Mouse (Mus musculus): Measurements from ENCODE around the gene Srcin1. TPM values are rescaled to one million over a fixed set of nuclear protein-coding genes. Genes with fewer than 3 reads are reported as not detected.

The Srcin1 gene
- total RNA-seq, 2 experiments from 2014 or later, result 0.20 to 0.47 TPM

DNA sequence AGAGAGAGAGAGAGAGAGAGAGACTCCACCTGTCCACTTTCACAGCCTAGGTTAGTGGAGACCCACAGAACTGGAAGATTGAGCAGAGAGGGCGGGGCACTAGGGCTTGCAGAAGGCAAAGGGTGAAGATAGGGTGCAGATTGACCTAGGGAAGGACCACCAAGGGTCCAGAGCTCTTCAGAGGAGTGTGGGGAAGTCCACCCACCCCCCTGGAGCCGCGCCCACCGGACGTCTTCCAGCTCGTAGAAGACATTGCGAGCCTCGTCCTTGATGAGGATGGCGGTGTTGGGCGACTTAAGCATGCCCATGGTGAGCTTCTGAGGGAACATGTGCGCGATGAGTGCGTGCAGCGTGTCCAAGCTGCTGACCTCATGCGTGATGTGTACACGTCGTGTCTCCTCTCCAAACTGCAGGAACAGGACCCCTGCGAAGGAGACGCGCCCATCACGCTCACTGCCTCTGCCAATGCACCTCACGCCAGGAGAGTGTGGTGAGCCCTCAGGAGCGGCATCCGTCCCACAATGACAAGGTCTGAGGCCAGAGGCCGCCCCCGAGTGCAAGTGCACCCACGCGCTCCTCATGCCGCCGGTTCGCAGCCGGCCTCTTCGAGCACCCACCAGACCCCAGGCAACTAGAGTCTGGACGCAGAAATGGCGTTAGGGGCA, 39.8 kb downstream of the Srcin1 start:
- DNase-seq (ENCODE audit: low spot score), result no peak
- intact Hi-C loops (cut with DNase I), result no loop called here

DNA sequence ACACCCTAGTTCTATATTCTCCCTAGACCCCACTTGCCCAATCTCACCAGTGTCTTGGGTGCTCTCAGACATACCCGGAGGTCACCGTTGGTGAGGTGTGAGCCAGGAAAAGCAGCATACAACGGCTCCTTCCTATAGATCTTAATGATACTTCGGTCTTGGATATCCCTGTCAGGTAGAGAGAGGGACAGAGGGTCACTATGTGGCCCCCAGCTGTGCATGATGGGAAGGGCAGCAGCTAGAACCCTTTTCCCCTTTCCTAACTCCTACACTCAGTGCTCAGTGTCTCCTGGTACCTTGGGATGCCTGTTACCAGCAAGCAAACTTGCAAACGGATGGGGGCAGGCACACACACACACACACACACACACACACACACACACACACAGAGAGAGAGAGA, 40.3 kb downstream of the Srcin1 start:
- DNase-seq (ENCODE audit: low spot score), result no peak
- intact Hi-C loops (cut with DNase I), result no loop called here

DNA sequence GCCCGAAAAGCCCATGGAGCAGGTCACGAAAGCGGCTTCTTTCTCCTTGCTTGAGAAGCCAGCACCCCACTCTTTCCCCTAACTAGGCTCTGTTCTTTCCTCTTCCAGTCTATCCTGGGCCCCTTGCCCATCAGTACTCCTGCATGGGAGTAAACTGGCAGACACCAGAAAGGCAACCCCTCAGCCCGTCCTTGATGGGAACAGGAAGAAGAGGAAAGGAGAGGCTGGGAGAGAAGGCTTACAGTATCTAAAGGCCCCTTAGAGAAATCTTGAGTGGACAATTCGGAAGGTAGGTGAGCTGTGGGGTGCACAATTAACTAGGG, 40.7 kb downstream of the Srcin1 start:
- intact Hi-C loops (cut with DNase I), result no loop called here
- DNase-seq (ENCODE audit: low spot score), result no peak

GRCm38 (mm10) chr11:97534442-97535307, 41.3 kb downstream of the Srcin1 start:
- DNase-seq (ENCODE audit: low spot score), result no peak
- intact Hi-C loops (cut with DNase I), result loop anchor here (5.0 kb wide), 1 partner anchor 43 kb away; the partner anchor contains the start of gene Srcin1

GRCm38 (mm10) chr11:97533653-97534052, 42.3 kb downstream of the Srcin1 start:
- intact Hi-C loops (cut with DNase I), result loop anchor here (2.0 to 5.0 kb wide), 2 partner anchors 23 to 44 kb away; partner anchors contain the start of gene Srcin1
- no peak for DNase-seq (ENCODE audit: low spot score)

- DNase-seq (ENCODE audit: low spot score), result no peak
- intact Hi-C loops (cut with DNase I), result loop anchor here (2.0 to 5.0 kb wide), 2 partner anchors 24 to 44 kb away; partner anchors contain the start of gene Srcin1
Measured at GRCm38 (mm10) chr11:97532950-97533582, 42.9 kb downstream of the Srcin1 start.

- intact Hi-C loops (cut with DNase I), result loop anchor here (2.0 to 5.0 kb wide), 2 partner anchors 24 to 45 kb away; partner anchors contain the start of gene Srcin1
- no peak for DNase-seq (ENCODE audit: low spot score)
Measured at GRCm38 (mm10) chr11:97532354-97532753, 43.6 kb downstream of the Srcin1 start.

DNA sequence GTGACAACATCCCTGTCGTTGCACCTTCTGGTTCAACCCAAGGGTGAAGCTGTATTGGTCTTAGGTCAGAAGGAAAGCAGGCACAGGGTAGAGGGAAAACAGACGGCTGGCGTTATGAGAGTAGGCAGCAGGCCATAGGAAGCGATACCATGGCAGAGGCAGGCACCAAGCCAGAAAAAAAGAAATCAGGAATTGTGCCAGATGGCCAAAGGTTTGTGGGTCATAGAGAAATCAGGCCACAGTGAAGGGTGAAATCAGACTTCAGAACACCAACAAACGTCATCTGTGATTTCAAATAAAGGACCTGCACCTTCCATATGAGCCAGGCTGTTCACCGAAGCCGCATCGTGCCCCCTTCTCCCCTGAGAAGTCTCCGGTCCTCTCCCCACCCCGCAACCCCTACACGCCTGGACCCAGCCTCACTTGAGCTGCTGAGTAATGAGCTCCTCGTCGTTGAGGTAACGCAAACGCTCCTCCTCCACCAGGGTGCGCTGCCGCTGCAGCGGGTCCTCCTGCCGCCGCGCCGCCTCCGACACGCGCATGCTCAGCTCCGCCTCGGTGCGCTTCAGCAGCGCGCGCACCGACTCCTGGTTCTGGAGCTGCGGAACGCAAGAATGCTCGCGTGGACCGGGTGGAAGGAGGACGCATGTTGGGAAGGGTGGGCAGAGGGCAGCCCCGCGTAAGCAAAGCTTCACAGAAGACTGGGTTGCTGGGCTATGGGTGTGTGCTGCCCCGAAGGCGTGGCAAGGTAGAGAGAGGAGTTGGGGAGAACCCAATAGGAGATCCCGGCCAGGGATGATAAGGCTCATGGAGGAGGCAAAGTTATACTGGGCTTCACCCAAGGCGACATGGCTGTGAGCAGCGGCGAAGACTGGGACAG, 44.4 kb downstream of the Srcin1 start:
- intact Hi-C loops (cut with DNase I), result loop anchor here (1.0 to 5.0 kb wide), 3 partner anchors 25 to 91 kb away; partner anchors contain the start of gene Srcin1

GRCm38 (mm10) chr11:97530961-97531360, 45.0 kb downstream of the Srcin1 start:
- intact Hi-C loops (cut with DNase I), result loop anchor here (1.0 to 5.0 kb wide), 2 partner anchors 46 to 91 kb away; partner anchors contain the start of gene Srcin1
- DNase-seq (ENCODE audit: low spot score), result no peak

More for the DNA sequence above, 44.4 kb downstream of the Srcin1 start:
- peak; percentile 71 for DNase-seq (ENCODE audit: low spot score)

- DNase-seq (ENCODE audit: low spot score), result no peak
Measured at GRCm38 (mm10) chr11:97530069-97530468, 45.9 kb downstream of the Srcin1 start.

GRCm38 (mm10) chr11:97528282-97528808, 47.6 kb downstream of the Srcin1 start:
- intact Hi-C loops (cut with DNase I), result no loop called here
- no peak for DNase-seq (ENCODE audit: low spot score)

More at GRCm38 (mm10) chr11:97530069-97530468, 45.9 kb downstream of the Srcin1 start:
- intact Hi-C loops (cut with DNase I), result loop anchor here (5.0 kb wide), 1 partner anchor 47 kb away; the partner anchor contains the start of gene Srcin1

GRCm38 (mm10) chr11:97525313-97525712, 50.7 kb downstream of the Srcin1 start:
- intact Hi-C loops (cut with DNase I), result no loop called here
- DNase-seq (ENCODE audit: low spot score), result no peak

- intact Hi-C loops (cut with DNase I), result no loop called here
- DNase-seq (ENCODE audit: low spot score), result no peak
Measured at GRCm38 (mm10) chr11:97524306-97524705, 51.7 kb downstream of the Srcin1 start.

DNA sequence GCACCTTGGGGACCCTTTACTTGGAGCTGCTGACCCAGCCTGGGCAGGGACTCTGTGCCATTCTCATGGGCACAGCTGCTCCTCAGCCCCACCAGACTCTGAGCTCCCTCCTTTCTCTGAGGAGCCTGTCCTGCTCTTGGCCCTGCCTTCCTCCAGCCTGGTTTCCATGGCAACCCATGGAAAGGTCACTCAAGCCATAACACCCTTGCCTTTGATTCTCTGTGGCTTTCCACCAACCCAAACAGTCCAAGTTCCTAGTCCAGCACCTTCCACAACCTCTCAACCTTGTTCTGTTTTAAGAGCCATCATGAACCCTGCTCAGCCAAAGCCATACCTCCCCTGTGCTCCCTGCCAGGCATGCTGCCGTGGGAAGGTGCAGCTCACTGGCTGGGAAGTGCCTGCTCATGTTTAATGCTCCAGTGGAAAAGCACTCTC, 52.1 kb downstream of the Srcin1 start:
- intact Hi-C loops (cut with DNase I), result no loop called here
- no peak for DNase-seq (ENCODE audit: low spot score)

DNA sequence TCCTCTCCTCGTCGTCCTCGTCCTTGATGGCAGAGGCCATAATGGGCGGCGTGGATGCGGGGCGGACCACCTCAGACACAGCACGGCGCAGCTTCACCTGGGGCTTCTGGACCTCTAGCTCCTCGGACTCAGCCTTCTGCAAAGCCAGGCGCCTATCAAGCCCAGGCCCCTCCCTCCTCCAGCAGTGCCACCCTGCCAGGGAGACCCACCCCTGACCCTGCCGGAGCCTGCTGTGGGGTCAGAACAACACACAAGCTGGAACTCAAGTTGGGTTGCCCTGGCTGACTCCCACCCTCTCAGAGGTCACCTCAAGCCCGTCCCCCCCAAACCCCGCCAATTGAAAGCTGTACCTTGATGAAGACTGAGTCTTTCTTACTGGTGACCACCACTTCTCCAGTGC, 52.9 kb downstream of the Srcin1 start:
- DNase-seq (ENCODE audit: low spot score), result no peak
- intact Hi-C loops (cut with DNase I), result no loop called here

- DNase-seq (ENCODE audit: low spot score), result no peak
- intact Hi-C loops (cut with DNase I), result no loop called here
Measured at GRCm38 (mm10) chr11:97521741-97522474, 54.1 kb downstream of the Srcin1 start.

DNA sequence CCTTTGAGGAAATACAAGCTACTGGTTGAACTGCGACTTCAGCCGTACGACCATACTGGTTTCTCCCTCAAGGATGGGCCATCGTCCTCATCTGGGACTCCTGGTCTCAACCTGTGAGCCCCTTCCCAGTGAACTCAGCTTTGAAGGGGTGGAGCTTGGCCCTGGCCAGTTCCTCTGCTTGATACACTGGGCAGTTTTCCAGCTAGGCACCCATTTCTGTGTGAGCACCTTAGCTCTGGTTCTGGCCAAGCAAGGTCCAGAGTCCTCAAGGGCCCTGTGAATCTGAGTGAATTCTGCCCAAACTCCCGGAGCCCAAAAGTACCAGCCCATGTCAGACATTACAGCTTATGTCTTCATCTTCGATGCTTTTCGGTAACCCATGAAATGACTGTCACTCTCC, 55.4 kb downstream of the Srcin1 start:
- intact Hi-C loops (cut with DNase I), result no loop called here

GRCm38 (mm10) chr11:97513066-97513465, 62.9 kb downstream of the Srcin1 start:
- intact Hi-C loops (cut with DNase I), result no loop called here
- no peak for DNase-seq (ENCODE audit: low spot score)

More for the DNA sequence above, 55.4 kb downstream of the Srcin1 start:
- DNase-seq (ENCODE audit: low spot score), result no peak

All from heart, postnatal 25 days (tissue).